Mouse (Mus musculus) heart, adult 18-20 months (tissue): ENCODE measurements around the gene Gm11444. TPM values are rescaled to one million over a fixed set of nuclear protein-coding genes. Genes with fewer than 3 reads are reported as not detected.

ENCODE experiments used
- DNase-seq, 2 experiments: peaks; one replicate each; pipeline ENCODE4 v3.0.0; 2021 to 2022; ENCODE audit warnings: mixed read lengths in 1 of 2
- total RNA-seq, 2 experiments: library from RNA; stranded (reverse); gene quantifications; 2 replicates each; pipeline ENCODE4 v1.2.3; 2021

Gene Gm11444
- total RNA-seq, 2 experiments from 2014 or later = not detected

DNA sequence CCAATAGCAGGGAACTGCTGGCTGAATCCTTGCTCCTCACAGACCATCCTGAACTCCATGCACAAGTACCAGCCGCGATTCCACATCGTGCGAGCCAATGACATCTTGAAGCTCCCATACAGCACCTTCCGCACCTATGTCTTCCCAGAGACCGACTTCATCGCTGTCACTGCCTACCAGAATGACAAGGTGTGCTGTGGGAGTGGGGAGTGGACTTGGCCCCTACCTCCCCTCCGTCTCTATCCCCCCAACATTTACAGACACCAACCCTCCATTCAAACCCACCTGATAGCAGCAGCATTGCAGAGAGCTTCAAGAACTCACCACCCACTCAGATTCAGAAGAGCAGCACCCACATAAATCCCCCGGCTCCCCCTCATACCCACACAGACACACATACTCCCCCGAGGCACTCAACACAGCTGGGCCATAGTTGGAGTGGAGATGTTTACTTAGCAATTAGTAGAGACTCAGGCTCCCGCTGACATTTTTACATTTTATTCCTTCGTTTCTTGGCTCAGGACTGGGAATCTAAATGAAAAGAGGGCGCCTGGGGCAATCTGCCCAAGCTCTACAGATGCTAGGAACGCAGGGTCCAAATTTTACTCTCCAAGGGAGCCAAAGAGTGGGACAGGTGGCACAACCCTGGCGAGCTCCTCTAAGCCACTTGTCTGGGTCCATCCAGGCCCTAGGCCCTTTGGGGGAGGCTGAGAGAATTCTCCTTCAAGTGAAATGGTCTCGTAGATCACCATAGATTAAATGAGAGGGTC is 14.2 kb downstream of the Gm11444 start:
- peak in 1 of 2 experiments; percentile 10 for DNase-seq

DNA sequence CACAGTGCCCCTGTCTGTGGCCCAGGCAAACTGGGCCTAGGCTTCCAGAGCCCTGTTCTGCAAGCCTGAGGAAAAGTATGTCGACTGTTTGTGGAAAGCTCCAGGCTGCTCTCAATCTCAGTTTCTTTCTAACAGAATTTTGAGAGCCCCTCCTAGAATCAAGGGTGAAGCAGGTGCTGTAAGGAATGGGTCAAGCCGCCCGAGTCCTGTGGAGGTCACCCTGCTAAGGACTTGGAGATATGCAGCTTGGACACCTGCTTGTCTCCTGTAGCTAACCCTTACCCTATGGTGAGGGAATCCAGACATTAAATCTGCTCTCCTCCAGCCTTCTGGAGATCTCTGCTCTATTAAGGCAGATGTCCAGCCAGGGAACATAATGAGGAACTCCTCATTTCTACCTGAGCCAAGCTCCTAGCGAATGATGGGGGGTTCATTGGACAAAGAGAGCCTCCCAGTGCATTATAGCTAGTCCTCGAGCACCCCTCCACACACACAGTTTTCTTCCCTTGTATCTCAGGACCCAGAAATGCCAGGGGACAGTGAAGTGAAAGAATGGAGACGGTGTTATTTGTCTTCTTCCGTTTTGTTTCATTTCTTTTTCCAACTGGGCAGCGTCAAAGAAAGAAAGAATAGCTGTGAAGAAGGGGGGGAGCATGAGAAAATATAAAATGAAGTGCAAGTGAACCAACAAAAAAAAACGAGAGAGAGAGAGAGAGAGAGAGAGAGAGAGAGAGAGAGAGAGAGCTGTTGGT is 15.0 kb downstream of the Gm11444 start:
- peak in 1 of 2 experiments; percentile 17 for DNase-seq

DNA sequence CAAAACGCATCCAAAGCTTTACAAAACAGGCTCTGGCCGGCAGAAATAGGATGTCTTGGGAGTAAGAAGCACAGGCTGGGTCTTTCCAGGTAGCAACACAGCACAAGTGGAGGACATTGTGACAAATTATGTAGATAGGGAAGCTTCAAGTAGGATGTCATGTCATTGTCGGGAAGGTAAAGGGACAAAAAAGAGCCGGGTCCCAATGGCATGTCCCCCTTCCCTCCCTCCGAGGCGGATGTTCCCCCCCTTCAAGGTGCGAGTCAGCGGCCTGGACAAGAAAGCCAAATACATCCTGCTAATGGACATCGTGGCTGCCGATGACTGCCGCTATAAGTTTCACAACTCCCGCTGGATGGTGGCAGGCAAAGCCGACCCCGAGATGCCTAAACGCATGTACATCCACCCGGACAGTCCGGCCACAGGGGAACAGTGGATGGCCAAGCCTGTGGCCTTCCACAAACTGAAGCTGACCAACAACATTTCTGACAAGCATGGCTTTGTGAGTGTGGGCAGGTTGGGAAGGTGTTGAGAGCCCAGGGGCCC is 15.7 kb downstream of the Gm11444 start:
- DNase-seq = peak in 1 of 2 experiments; percentile 29

DNA sequence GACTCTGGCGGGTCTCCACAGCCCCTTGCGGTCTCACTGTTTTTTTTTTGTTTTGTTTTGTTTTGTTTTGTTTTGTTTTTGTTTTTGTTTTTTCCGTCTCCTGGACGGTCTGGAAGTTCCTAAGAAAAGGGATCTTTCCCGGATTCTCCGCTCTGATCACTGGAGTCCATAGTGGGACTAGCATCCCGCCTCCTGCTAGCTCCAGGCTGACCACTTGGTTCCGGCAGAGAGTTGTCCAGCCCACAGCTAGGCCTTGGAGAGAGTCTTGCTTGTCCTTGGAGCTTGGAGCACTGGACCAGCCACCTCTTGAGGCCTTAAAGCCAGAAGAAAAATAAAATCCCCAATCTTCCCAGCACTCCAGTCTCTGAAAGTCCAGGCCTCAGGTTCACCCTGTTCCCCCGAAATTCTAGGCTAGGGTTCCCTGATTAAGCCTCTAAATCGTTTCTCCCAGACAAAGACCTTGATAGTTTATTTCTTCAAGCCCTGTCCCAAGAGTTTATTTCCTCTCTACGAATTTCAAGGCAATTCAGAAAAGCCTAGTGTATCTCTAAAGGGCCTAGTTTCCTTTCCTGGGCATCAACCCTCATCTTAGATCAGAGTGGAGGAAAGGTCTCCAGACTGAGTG is 16.3 kb downstream of the Gm11444 start:
- DNase-seq = no peak

DNA sequence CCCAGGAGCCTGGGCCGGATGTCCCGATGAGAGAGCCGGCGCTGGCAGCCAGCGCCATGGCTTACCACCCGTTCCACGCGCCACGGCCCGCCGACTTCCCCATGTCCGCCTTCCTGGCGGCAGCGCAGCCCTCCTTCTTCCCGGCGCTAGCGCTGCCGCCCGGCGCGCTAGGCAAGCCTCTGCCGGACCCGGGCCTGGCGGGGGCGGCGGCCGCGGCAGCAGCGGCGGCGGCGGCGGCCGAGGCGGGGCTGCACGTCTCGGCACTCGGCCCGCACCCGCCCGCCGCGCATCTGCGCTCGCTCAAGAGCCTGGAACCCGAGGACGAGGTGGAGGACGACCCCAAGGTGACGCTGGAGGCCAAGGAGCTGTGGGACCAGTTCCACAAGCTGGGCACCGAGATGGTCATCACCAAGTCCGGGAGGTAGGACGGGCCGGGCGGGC is 17.0 kb downstream of the Gm11444 start:
- no peak for DNase-seq

DNA sequence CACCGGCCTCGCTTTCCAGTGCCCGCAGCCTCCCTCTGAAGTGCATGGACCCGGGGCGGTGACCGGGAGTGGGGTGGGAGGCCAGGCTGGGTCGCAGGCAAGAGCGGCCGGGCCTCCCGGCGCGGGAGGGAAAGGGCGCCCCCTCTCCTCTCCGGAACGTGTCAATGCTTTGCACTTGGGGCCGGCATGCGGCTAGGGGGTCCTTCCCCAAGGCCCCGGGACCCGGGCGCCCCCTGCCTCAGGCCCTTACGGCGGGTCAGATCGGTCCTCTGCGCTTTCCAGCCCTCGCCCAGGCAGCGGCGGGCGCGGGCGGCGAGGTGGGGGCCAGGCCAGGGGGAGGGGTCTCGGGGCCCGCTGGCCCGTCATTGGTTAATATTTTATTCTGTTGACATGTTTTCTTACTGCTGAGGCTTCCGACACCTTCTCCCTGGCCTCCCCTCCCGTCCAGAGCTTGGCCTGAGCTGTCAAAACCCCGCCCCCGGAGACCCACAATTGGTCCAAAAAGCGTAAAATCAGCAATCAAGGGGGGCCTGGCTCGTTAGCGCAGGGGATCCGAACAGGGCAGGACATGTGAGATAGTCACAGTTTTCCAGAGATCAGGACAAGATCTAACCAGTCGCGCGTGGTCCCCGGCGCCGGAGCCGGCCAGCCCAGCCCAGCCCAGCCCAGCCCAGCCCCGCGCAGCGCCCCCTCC is 17.8 kb downstream of the Gm11444 start, which contains the start of gene Tbx2:
Gene Tbx2 (plus strand): TSS at position 321 of the 694 bp plus-strand sequence.
- peak; percentile 86 to 91 for DNase-seq

DNA sequence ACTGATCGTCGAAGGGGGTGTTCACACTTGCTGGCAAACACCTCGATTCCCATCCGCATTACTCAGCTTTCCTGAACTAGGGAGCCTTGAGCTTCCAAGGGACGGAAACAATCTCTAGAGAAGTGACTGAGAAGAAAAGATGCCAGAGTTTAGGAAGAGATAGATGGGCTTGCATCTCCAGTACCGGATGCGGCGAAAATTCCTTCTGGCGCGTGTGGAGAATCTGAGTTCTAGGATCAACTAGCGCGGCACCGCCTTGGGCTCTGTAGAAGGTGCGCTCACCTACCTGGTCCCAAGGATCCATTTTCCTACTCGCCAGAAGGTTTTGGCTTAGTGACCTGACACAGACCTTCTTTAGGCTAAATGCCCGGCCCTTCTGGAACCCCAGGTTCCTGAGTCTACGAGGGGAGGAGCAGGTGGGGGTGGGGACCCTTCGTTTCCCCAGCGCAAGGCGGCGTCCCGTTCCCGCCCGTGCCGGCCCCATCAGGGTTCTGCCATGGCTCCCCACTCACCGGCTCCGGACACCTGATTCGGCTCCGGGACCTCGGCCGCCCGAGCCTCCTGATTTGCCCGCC is 18.4 kb downstream of the Gm11444 start:
- no peak for DNase-seq

DNA sequence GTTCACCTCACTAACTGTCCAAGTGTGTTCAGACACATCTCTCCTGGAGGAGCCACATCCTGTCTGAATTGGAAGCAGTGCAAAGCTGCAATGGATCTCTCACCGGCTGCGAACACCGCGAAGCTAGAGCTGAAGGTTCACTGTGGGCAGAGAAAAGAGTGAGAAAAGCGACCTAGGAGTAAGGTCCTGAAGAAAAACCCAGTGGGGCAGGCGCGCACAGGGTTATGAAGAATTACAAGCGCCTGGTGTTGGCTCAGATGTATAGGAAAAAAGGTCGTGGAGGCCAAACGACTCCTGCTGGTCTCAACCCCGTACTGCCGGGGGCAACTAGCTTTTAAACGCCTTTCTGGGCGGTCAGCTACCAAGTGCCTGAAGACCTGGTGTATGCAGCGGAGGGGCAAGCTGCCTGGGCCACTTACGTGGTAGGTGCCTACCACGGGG is 19.2 kb downstream of the Gm11444 start:
- no peak for DNase-seq

DNA sequence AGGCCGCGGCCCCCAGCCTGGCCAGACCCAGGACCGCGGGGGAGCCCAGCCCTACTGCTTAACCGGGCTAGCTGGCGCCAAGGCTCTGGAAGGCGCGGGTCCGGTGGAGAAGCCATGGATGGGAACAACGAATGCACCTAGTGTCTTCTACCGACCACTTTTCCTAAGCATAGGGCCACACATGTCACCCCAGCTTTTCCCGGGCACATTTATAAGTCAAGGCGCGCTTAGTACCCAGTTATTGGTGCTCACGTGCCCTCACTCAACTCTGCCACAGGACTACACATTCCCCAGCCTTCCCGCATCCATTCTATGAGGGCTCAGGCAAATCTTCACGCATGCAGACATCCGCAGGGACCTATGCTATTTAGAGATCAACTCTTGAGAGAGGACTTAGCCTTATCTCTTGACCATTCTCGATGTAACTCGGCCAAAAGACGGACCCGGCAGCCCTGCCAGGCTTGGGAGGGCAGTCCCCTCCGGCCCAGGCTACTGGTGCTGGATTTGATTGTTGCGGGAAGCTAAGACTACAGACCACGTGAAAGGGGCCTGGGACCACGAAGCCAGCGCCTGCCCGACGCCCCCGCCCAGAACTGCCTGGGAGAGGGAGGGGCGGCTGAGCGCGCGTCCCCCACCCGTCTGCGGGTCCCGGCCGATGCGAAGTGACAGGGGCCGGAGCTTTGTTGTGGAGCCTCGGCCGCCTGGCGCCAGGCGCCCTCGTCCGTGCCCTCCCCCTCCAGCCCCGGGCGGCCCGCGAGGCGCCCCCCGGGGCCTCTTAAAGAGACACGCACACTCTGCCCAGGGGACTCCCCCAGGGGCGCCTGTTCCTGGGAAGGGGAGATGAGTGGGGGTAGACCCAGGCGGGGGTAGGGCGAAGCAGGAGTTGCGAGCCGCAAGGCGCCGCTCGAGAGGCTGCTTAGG is 20.4 kb downstream of the Gm11444 start:
- no peak for DNase-seq

DNA sequence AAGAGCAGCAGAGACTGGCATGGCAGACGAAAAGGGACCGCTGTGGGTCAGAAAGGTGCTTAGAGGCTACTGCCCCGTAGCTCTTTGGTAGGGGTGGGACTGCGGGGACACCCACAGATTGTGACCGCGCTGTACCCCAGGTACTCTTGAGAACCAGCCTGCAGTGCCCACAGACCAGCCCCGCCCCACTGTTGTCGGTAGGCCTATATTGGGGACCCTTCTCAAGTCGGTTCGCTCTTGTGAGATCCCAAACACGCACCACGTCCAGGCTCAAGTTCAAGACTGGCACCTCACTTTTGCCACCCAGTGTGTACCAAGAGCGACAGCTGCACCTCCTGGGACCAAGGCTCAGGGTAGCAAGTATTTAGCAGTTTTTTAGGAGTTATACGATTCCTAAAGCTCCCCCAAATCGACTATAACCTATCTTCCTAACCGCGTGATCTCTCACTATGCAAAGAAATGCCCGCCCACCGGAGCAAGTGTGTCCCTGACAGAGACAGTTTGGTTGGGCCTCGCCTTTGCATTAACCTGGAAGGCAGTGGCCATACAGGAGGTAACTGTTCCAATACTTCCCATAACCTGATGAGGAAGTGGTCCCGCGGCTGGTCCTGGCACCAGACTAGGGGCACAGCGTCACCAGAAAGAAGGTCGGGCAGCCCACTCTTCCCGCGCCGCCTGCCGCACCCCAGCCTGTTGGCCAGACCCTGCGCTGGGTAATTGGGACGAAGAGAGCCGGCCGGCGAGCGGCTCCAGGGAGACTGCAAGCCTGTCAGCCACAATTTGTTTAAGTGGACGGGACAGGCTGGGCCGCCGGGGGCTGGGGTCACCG is 21.2 kb downstream of the Gm11444 start:
- DNase-seq = no peak

DNA sequence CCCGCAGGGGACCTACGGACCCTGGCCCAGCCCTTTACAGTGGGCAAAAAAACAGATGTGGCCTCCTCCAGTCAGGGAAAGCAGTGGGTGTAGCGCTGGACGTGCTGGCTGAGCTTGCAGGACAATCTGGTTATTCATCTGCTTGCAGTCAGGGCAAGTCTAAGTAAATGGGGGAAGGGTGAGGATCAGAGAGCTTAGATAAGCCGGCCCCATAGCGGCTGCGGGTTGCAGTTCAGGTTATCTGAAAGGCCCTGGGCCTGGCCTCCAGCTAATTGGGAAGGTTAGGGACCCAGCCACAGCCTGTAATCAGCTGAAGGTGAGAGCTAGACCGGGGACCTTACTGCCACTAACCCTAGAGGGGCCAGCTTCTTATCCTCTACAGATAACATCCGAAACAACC is 22.8 kb downstream of the Gm11444 start:
- DNase-seq = no peak

DNA sequence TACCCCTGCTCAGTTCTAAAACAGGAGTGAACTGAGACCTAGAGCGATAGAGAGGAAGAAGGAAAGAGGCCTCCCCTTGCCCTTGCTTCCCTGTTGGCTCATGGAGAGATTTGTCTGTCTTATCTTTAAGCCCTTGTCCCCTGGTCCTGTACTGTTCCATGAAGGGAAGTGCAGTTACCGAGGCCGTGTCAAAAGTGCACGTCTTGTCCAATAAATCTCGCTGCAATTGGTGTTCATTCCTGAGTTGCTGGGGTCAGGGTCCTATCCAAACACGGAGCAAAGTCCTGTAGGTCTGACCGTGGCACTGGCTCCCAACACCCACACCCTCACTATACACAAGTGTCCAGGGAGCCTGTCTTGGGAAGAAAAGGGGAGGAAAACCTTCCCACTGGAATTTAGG is 24.3 kb downstream of the Gm11444 start:
- no peak for DNase-seq

DNA sequence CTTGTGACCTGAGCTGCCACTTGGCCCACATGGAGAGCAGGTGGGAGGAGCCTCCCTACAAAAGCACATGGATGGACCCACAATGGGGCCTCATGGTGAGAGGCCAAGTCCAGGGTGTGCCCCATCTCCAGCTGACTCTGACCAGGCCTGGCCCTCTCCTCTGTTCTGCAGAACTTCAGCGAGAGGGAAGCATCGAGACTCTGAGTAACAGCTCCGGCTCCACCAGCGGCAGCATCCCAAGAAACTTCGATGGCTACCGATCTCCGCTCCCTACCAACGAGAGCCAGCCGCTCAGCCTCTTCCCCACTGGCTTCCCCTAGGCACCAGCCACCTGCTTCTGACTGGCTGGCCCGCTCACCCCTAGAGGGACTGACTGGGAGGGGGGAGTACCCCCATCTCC is 25.1 kb downstream of the Gm11444 start:
- DNase-seq = no peak

DNA sequence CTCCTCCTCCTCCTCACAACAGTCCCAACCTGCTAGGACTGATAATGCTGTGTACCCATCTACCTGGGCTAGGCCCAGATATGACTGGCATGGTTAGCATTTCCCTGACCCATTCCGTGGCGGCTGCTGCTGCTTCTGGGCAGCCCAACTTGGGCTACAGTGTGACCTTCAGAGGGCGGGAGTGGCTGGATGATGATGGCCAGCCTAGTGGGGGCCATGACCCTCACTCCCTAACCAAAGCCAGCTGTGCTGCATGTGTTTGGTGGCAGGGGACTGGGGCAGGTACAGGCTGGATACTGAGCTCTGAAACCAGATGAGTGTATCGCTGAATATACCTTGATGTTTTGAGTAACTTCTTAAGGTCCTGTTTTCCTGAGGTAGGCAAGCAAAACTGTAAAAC is 26.3 kb downstream of the Gm11444 start:
- no peak for DNase-seq

DNA sequence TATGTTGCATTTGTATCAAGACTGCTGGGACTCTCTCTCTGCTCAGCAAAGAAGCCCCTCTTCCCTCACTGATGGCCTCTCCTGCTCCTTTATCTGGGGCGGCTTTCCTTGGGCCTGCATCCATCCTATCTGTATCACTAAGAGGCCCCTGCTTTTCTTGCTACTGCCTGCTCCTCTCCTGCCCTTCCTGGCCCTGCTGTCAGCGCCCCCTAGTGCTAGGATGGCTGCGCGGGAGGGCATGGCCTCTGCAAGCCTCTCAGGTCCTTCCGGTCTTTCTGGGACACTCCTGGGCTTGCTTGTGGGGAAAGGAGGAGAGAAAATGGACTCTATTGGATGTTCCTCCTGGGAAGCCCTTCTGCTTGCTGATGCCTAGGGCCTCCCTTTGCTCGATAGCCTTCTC is 27.0 kb downstream of the Gm11444 start:
- DNase-seq = peak; percentile 87 to 93

DNA sequence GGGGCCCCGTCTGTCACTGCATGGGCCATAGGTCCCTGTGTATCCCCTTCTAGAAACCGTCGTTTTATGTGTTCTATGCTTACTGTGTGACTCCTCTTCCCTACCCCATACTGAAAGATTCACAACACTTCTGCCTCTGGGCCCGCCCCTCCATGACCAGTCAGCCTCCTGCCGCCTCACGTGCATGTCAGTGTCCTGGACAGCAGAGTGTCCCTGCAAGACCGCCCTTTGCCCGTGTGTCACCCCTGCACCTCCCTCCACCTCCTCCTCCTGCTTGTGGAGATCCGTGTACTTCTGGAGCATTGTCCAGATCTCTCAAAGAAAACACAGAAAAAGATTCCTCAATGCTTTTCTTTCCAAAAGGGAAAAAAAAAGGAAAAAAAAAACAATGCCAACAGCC is 28.5 kb downstream of the Gm11444 start:
- no peak for DNase-seq

DNA sequence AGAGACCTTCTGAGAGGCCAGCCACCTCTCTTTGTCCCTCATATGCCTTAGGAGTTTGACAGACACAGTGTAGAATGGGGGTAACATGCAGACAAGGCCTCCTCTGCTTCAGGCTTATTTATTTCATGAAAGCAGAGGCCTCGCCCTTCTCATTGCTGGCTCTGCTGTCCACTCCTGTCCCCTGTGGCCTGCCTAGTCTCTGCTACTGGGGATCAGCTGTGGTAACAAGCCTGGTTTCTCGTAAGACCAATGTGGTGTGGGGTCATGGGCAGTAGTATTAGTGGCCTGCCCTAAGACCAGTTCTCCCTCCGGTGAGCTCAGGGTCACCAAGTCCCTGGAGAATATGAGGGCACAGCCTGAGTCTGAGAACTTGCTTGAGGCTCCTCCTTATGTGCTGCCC is 29.2 kb downstream of the Gm11444 start:
- peak in 1 of 2 experiments; percentile 29 for DNase-seq

DNA sequence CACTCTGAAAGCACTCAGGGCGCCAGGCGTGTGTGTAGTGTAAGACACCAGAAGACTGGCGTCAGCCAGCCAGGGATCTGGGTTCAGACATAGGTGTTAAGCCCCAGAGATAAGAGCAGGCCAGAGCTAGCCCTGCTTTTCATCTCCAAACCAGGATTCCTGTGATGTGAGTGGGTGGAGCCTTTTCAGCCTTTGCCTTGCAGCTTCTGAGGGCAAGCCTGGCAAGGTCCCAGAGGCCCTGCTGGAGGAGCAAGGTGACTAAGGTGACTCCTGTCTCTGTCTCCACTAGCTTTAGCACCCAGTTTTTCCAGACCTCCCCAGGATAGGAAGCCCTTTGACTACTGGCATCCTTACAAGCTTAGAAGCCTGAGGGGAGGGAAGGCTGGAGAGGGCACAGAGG is 31.7 kb downstream of the Gm11444 start:
- no peak for DNase-seq

DNA sequence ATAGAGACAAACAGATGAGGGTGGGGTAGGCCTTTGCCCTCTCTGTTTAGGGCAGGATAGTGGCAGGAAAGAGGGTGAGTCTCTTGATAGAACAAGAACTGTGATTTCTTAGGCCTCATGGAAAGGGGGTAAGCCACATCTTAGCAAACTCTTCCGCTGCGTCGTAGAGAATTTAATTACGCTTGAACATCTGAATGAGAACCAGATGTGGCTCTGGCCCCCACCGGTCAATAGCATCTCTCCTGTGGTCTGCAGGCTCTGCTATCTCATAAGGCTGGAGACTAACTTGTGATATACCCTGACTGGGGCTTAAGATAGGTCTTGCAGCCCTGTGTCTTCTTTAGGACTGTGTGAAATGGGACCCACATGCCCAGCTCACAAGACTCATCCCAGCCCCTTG is 33.7 kb downstream of the Gm11444 start:
- DNase-seq = no peak

DNA sequence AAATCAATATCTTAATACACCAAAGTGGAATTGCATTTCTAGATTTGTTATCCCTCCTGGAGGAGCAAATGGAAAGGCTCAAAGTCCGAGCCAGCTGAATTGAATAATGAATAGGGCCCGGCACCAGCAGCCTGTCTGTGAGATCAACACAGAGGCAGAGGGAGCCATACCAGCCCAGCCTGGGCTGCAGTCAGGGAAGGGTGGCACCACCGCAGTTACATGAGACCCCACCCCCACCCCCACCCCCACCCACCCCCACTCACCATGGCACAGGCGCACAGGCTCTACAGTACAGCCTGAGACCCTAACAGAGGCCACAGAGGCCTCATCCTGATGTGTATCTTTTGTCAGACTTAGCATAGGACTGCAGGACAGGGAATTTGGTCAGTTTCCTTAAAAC is 35.5 kb downstream of the Gm11444 start:
- no peak for DNase-seq
